Mouse (Mus musculus): ENCODE measurements around the gene Zfp334. TPM values are rescaled to one million over a fixed set of nuclear protein-coding genes. Genes with fewer than 3 reads are reported as not detected.

The Zfp334 gene
- polyA plus RNA-seq, 1 experiment from 2014 or later, result 8.9 TPM

DNA sequence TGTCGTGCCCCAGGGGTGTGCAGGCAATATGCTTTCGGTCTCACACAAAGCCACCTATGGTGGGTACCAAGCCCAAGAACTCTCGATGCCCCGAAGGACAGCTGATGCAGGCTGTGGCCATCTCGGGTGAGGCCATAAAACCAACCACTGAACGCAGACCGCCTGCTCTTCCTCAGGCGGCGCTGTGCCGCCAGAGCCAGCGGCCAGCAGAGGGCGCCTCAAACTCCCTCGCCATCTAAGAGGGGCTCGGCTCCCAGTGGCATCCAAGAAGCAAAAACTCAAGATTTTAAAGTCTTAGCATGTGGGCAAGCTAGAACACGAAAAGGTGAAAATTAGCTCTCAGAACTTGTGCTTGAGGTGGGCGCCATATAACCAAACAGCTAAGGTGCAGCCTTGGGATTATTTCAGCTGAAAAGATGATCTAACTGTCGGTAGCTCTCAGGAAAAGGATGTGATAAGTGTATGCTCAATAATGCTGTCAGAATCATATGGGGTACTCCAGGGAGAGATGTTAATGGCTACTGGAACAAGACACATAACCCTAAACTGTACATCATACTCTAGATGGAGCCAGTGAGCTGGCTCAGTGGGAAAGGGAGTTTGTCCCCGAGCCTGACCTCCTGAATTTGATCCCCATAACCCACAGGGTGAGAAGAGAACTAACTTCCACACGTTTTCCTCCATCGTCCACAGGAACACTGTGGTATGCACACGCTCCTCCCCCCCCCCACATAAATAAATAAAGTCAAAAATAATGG lies 23.5 kb downstream of the Zfp334 start:
- peaks cover 19% of the 10 kb centered on the region for H3K4me1 ChIP-seq (ENCODE audit: insufficient read depth, low read length)
- no peaks in the 10 kb centered on the region for H3K36me3 ChIP-seq (ENCODE audit: insufficient read depth, low read length)
- no peak for ATAC-seq (ENCODE audit: low FRiP score, low TSS enrichment)
- no peaks in the 10 kb centered on the region for H3K27me3 ChIP-seq (ENCODE audit: insufficient read depth, low read length)
- WGBS, result 10% methylated on average over 21 of the region's 21 CpGs
- H3K9me3 ChIP-seq (ENCODE audit: low read length), result no peaks in the 10 kb centered on the region
- 0 out of 2 replicates have a peak overlapping the region, but pooled peaks have one; percentile 3 for H3K4me3 ChIP-seq (ENCODE audit: low read length)
- H3K4me2 ChIP-seq (replicated peaks; ENCODE audit: low read depth, low read length), result 0 out of 2 replicates have a peak overlapping the region, but pooled peaks have one; percentile 7
- no peak overlapping the region for H3K27ac ChIP-seq (ENCODE audit: low read length)
- no peak overlapping the region for H3K9ac ChIP-seq (replicated peaks; ENCODE audit: low read length)

DNA sequence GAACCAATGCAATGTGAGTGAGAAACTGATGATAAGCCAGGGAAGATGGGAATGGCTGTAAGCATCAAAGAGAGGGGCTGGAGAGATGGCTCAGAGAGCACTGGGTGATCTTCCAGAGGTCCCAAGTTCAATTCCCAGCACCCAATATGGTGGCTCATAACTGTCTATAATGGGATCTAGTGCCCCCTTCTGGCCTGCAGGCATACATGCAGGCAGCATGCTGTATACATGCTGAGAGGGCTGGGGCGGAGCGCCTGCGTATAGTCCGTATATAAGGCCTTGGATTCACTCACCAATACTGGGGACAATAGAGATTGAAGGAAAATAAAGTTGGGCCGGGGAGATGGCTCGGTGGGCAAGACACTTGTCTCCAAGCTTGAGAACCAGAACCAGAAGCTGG lies 24.8 kb downstream of the Zfp334 start:
- H3K36me3 ChIP-seq (ENCODE audit: insufficient read depth, low read length), result no peaks in the 10 kb centered on the region
- H3K27me3 ChIP-seq (ENCODE audit: insufficient read depth, low read length), result no peaks in the 10 kb centered on the region
- H3K4me1 ChIP-seq (ENCODE audit: insufficient read depth, low read length), result peaks cover 14% of the 10 kb centered on the region
- H3K4me3 ChIP-seq (ENCODE audit: low read length), result no peak overlapping the region
- H3K9me3 ChIP-seq (ENCODE audit: low read length), result no peaks in the 10 kb centered on the region
- H3K27ac ChIP-seq (ENCODE audit: low read length), result no peak overlapping the region
- ATAC-seq (ENCODE audit: low FRiP score, low TSS enrichment), result no peak
- 92% methylated on average over 6 of the region's 6 CpGs for WGBS
- H3K9ac ChIP-seq (replicated peaks; ENCODE audit: low read length), result no peak overlapping the region
- H3K4me2 ChIP-seq (replicated peaks; ENCODE audit: low read depth, low read length), result no peak overlapping the region

DNA sequence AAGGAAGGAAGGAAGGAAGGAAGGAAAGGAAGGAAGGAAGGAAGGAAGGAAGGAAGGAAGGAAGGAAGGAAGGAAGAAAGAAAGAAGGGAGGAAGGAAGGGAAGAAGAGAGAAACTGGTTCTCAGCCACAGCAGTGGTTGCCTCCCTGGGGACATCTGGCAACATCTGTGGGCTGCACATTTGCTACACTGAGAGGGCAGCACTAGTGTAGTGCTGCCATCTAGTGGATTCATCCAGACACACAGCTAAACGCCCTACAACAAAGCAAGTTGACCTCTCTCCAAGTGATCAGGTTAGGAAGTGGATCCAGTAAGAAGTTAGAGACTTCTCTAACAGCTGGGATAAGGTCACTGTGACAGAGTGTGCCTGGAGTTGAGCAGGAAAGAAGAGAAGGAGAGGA lies 27.2 kb downstream of the Zfp334 start:
- no peak for ATAC-seq (ENCODE audit: low FRiP score, low TSS enrichment)
- no peak overlapping the region for H3K27ac ChIP-seq (ENCODE audit: low read length)
- H3K4me1 ChIP-seq (ENCODE audit: insufficient read depth, low read length), result no peaks in the 10 kb centered on the region
- H3K9ac ChIP-seq (replicated peaks; ENCODE audit: low read length), result no peak overlapping the region
- no peaks in the 10 kb centered on the region for H3K36me3 ChIP-seq (ENCODE audit: insufficient read depth, low read length)
- H3K4me3 ChIP-seq (ENCODE audit: low read length), result no peak overlapping the region
- H3K4me2 ChIP-seq (replicated peaks; ENCODE audit: low read depth, low read length), result no peak overlapping the region
- no peaks in the 10 kb centered on the region for H3K9me3 ChIP-seq (ENCODE audit: low read length)
- no peaks in the 10 kb centered on the region for H3K27me3 ChIP-seq (ENCODE audit: insufficient read depth, low read length)
- WGBS, result 6% methylated on average over 1 of the region's 1 CpGs

DNA sequence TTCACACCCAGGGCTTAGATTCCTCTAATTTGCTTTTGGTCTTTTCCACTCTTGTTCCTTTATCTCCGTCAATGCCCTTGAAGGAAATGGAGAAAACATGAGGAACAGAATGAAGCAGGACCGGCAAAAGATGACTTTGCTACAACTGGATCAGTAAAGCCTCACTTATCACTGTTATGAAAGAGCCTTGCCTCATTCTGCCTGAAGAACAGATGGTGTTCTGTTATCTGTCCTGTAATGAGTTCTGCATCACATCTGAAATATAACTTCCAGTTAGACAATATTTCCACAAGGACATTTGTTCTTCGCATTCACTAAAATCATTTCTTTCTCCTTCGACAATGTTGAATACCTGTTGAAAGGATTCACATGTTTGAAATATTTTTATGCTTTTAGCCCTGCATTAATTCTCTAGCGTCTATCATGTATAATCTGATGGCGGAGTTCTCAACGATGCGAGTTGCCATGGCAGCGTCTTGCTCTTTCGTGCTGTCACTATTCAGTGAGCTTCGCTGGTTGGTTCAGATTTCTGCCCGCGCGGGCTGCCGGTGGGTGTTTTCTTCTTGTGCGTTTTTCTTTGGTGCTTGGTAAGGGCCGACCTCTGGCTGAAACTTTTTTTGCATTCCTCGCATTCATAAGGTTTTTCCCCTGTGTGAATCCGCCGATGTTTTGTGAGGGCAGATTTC lies 36.1 kb downstream of the Zfp334 start:
- H3K9me3 ChIP-seq (ENCODE audit: low read length), result peaks cover 22% of the 10 kb centered on the region
- H3K36me3 ChIP-seq (ENCODE audit: insufficient read depth, low read length), result no peaks in the 10 kb centered on the region
- no peaks in the 10 kb centered on the region for H3K4me1 ChIP-seq (ENCODE audit: insufficient read depth, low read length)
- no peak for ATAC-seq (ENCODE audit: low FRiP score, low TSS enrichment)
- H3K27me3 ChIP-seq (ENCODE audit: insufficient read depth, low read length), result no peaks in the 10 kb centered on the region
- H3K4me3 ChIP-seq (ENCODE audit: low read length), result no peak overlapping the region
- no peak overlapping the region for H3K9ac ChIP-seq (replicated peaks; ENCODE audit: low read length)
- H3K27ac ChIP-seq (ENCODE audit: low read length), result no peak overlapping the region
- WGBS, result 93% methylated on average over 20 of the region's 20 CpGs
- H3K4me2 ChIP-seq (replicated peaks; ENCODE audit: low read depth, low read length), result no peak overlapping the region

DNA sequence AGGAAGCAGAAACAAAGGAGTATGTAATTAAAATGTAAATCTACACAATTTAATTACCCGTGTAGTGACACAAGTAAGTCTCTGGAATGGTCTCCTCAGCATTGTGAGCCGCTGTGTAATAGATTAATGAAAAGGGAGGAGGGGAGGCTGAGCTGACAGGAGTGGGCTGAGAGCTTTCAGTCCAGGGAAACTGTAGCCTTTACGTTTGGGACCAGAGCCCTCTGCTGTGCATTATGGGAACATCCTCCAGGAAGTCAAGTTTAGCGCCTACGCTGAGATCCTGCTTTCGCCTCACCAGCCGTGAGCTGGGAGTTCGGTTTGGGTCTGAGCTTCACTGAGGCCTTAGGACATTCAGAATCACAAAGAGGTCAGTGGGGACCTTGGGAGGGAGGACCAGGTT lies 38.6 kb downstream of the Zfp334 start:
- Histone ChIP-seq H3K4me3 (ENCODE audit: low read length) (no peak overlapping the region), H3K4me1 (ENCODE audit: insufficient read depth, low read length) (no peaks in the 10 kb centered on the region), H3K27ac (ENCODE audit: low read length) (no peak overlapping the region), H3K36me3 (ENCODE audit: insufficient read depth, low read length) (no peaks in the 10 kb centered on the region), H3K27me3 (ENCODE audit: insufficient read depth, low read length) (no peaks in the 10 kb centered on the region), H3K9ac (replicated peaks; ENCODE audit: low read length) (no peak overlapping the region), H3K9me3 (ENCODE audit: low read length) (peaks cover 22% of the 10 kb centered on the region), H3K4me2 (replicated peaks; ENCODE audit: low read depth, low read length) (0 out of 2 replicates have a peak overlapping the region, but pooled peaks have one; percentile 20)
- peak; percentile 63 for ATAC-seq (ENCODE audit: low FRiP score, low TSS enrichment)
- WGBS, result 13% methylated on average over 8 of the region's 8 CpGs

DNA sequence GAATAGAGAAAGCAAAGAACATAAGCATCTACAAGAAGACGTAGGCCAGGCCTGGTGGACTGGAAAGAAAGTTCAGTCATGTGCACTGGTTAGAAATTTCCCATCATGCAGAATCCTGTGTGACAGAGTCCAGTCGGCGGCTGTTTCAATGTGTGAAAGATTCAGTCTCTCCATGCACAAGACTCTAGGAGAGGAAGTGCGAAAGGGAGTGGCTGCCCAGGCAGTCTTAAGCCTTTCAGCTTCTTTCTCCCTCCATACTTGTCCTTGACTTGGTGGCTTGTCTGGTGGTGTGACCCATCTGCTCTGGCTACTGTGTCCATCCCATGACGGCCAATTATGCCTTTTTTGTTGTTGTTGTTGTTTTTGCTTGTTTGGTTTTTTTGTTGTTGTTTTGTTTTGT lies 41.9 kb downstream of the Zfp334 start:
- ATAC-seq (ENCODE audit: low FRiP score, low TSS enrichment), result no peak
- H3K9ac ChIP-seq (replicated peaks; ENCODE audit: low read length), result no peak overlapping the region
- no peak overlapping the region for H3K4me2 ChIP-seq (replicated peaks; ENCODE audit: low read depth, low read length)
- H3K4me3 ChIP-seq (ENCODE audit: low read length), result no peak overlapping the region
- no peaks in the 10 kb centered on the region for H3K9me3 ChIP-seq (ENCODE audit: low read length)
- no peak overlapping the region for H3K27ac ChIP-seq (ENCODE audit: low read length)
- no peaks in the 10 kb centered on the region for H3K27me3 ChIP-seq (ENCODE audit: insufficient read depth, low read length)
- H3K4me1 ChIP-seq (ENCODE audit: insufficient read depth, low read length), result no peaks in the 10 kb centered on the region
- no peaks in the 10 kb centered on the region for H3K36me3 ChIP-seq (ENCODE audit: insufficient read depth, low read length)
- WGBS, result 86% methylated on average over 5 of the region's 5 CpGs

DNA sequence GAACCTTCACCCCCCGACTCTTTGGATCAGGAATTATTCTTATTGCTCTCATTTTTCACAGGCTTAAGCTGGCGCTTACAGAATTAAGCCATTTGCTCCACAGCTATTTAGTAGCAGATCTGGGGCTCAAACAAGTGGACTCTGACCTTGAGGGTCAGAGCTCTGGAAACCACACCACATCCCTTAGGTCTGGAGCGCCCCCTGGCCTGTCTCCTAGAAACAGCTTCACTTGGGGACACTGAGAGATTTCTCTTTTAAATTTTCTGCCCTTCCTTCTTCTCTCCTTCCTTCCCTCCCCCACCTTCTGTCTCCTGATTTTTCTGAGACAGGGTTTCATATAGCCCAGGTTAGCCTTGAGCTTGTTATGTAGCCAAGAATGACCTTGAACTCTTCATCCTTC lies 50.9 kb downstream of the Zfp334 start:
- WGBS, result 29% methylated on average over 3 of the region's 3 CpGs
- Histone ChIP-seq H3K4me2 (replicated peaks; ENCODE audit: low read depth, low read length) (no peak overlapping the region), H3K4me1 (ENCODE audit: insufficient read depth, low read length) (peaks cover 5% of the 10 kb centered on the region; the same call in 1 of the 2 replicates), H3K9me3 (ENCODE audit: low read length) (no peaks in the 10 kb centered on the region), H3K36me3 (ENCODE audit: insufficient read depth, low read length) (no peaks in the 10 kb centered on the region), H3K4me3 (ENCODE audit: low read length) (no peak overlapping the region), H3K27ac (ENCODE audit: low read length) (no peak overlapping the region), H3K27me3 (ENCODE audit: insufficient read depth, low read length) (no peaks in the 10 kb centered on the region), H3K9ac (replicated peaks; ENCODE audit: low read length) (no peak overlapping the region)
- ATAC-seq (ENCODE audit: low FRiP score, low TSS enrichment), result no peak

DNA sequence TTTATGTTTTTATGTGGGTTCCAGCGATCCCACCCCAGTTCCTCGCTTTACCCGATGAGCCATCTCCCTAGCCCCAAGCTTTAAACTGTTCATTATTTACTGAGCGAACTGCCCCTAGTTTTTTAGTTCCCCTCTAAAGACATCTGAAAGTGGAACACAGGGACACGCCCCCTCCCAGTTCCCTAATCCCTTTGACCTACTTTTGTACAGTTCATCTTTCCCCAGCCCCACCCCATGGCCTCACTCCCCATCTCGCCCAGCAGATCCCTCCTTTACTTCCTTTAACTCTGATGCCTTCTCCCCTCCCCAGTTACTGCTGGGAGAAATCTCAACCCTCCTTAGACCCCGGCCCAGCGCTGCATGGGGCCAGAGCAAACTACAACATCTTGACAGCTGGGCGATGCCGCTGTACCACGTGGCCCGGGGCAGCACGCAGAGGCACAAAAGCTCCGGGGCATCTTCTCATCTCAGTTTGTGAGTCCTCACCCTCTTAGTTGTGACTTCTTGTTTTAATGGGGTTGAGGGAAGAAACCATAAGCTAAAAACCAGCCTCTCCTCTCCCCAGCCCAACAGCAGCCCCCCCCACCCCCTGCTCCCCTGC lies 55.3 kb downstream of the Zfp334 start:
- WGBS, result 54% methylated on average over 14 of the region's 14 CpGs
- Histone ChIP-seq H3K4me1 (ENCODE audit: insufficient read depth, low read length) (peaks cover 5% of the 10 kb centered on the region; the same call in 1 of the 2 replicates), H3K9me3 (ENCODE audit: low read length) (peaks cover 6% of the 10 kb centered on the region), H3K9ac (replicated peaks; ENCODE audit: low read length) (no peak overlapping the region), H3K4me2 (replicated peaks; ENCODE audit: low read depth, low read length) (no peak overlapping the region), H3K27me3 (ENCODE audit: insufficient read depth, low read length) (no peaks in the 10 kb centered on the region), H3K36me3 (ENCODE audit: insufficient read depth, low read length) (no peaks in the 10 kb centered on the region), H3K4me3 (ENCODE audit: low read length) (no peak overlapping the region), H3K27ac (ENCODE audit: low read length) (no peak overlapping the region)
- no peak for ATAC-seq (ENCODE audit: low FRiP score, low TSS enrichment)

DNA sequence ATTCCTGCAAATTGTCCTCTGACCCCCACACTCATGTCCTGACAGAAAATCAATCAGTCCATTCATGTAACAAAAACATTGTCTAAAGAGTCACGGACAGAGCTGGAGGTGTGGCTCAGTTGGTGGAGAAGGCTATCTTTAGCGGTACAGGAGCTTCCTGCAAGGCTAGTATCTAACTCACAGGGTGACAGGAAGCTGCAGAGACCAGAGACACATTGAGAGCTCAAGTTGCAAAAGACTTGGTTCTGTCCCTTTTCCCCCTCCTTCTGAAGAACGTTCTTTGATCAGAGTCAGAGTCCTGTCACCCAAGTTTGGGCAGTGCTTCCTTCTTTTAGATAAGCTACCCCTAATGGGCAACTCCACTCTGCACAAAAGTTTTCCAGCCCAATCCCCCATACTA lies 58.4 kb downstream of the Zfp334 start:
- Histone ChIP-seq H3K27me3 (ENCODE audit: insufficient read depth, low read length) (no peaks in the 10 kb centered on the region), H3K4me1 (ENCODE audit: insufficient read depth, low read length) (peaks cover 19% of the 10 kb centered on the region), H3K9me3 (ENCODE audit: low read length) (peaks cover 6% of the 10 kb centered on the region), H3K36me3 (ENCODE audit: insufficient read depth, low read length) (no peaks in the 10 kb centered on the region), H3K4me3 (ENCODE audit: low read length) (no peak overlapping the region), H3K9ac (replicated peaks; ENCODE audit: low read length) (no peak overlapping the region), H3K27ac (ENCODE audit: low read length) (no peak overlapping the region), H3K4me2 (replicated peaks; ENCODE audit: low read depth, low read length) (no peak overlapping the region)
- WGBS, result 25% methylated on average over 3 of the region's 3 CpGs
- no peak for ATAC-seq (ENCODE audit: low FRiP score, low TSS enrichment)

DNA sequence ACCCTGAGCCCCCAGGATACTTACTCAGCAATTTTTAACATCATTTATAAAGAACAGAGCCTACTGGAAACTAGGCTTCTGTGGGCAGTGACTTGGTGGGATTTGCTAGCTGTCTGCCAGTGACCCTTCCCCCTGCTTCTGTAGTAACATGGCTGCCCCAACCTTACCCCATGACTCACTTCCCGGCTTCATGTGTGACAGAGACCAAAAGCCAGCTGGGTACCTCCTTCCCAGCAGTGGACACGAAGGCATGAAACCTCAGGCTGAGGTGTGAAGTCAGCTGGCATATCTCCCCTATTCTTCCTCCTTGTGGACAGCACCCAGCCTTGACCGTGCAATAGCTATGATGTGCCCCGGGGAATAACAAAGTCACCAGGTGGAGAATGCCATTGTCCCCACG lies 59.3 kb downstream of the Zfp334 start:
- WGBS, result 66% methylated on average over 5 of the region's 5 CpGs

More for the DNA sequence above, 59.3 kb downstream of the Zfp334 start:
- Histone ChIP-seq H3K4me2 (replicated peaks; ENCODE audit: low read depth, low read length) (no peak overlapping the region), H3K4me1 (ENCODE audit: insufficient read depth, low read length) (peaks cover 29% of the 10 kb centered on the region), H3K27ac (ENCODE audit: low read length) (no peak overlapping the region), H3K4me3 (ENCODE audit: low read length) (no peak overlapping the region), H3K27me3 (ENCODE audit: insufficient read depth, low read length) (no peaks in the 10 kb centered on the region), H3K9me3 (ENCODE audit: low read length) (peaks cover 6% of the 10 kb centered on the region), H3K36me3 (ENCODE audit: insufficient read depth, low read length) (no peaks in the 10 kb centered on the region), H3K9ac (replicated peaks; ENCODE audit: low read length) (no peak overlapping the region)
- no peak for ATAC-seq (ENCODE audit: low FRiP score, low TSS enrichment)

All from kidney, embryonic 16.5 days (tissue).